Comparison of ENCODE assay signal across 15 mouse cellular contexts in genomic region chr16:21996881-21997641, GRCm38 (mm10). TPM values are rescaled to one million over a fixed set of nuclear protein-coding genes. Genes with fewer than 3 reads are reported as not detected.
DNase-seq lines count a peak whose midpoint lies in the region; ATAC-seq and TF ChIP-seq lines count a peak whose summit lies in the region.
"Had no signal": no experiment of that assay in that cellular context is flagged by ENCODE, and none has a peak within 500 bp of the region (broad histone marks: within the 10 kb centered on the region; RNA-seq: fewer than 3 reads in every experiment).

No protein-coding gene starts in this region.

- peaks cover 3% of the 10 kb centered on the region; the same call in 1 of the 2 replicates for H3K27me3 ChIP-seq in heart, embryonic 10.5 days (ENCODE audit: insufficient read depth, poor library complexity, severe bottlenecking)
- no peaks in the 10 kb centered on the region; the same call in 1 of the 2 replicates for H3K27me3 ChIP-seq in heart, adult 2 months (ENCODE audit: control insufficient read depth, insufficient read depth, low read length)
- no peaks in the 10 kb centered on the region for H3K27me3 ChIP-seq in liver, embryonic 14.5 days (ENCODE audit: control insufficient read depth, insufficient read depth, low read length)
- no peaks in the 10 kb centered on the region for H3K27me3 ChIP-seq in forebrain, embryonic 15.5 days
- H3K27me3 ChIP-seq: kidney, embryonic 15.5 days had no signal

- no peak for TF ChIP-seq EP300 in heart, adult 2 months (IDR thresholded peaks at IDR 0.05; ENCODE audit: insufficient read depth, low read depth, low read length)
- peak; percentile 73 for TF ChIP-seq EP300 in liver, embryonic 14.5 days (IDR thresholded peaks at IDR 0.05; ENCODE audit: low read depth)

- no peaks in the 10 kb centered on the region for H3K9me3 ChIP-seq in heart, embryonic 10.5 days
- no peaks in the 10 kb centered on the region for H3K9me3 ChIP-seq in liver, embryonic 14.5 days (ENCODE audit: control insufficient read depth, low read length)
- no peaks in the 10 kb centered on the region for H3K9me3 ChIP-seq in forebrain, embryonic 15.5 days
- H3K9me3 ChIP-seq: forebrain, embryonic 10.5 days; kidney, embryonic 15.5 days had no signal

- ATAC-seq in liver, embryonic 14.5 days (ENCODE audit: insufficient read depth) = peak; percentile 98
- ATAC-seq in forebrain, embryonic 15.5 days (replicated peaks) = no peak

- H3K4me2 ChIP-seq in liver, embryonic 14.5 days (ENCODE audit: low read depth) = peak overlapping the region; percentile 68
- H3K4me2 ChIP-seq in forebrain, embryonic 15.5 days (replicated peaks) = no peak overlapping the region
- H3K4me2 ChIP-seq: kidney, embryonic 15.5 days had no signal

- no peaks in the 10 kb centered on the region for H3K79me2 ChIP-seq in heart, adult 2 months (replicated peaks; ENCODE audit: control insufficient read depth, insufficient read depth, low read length)

- no peaks in the 10 kb centered on the region for H3K36me3 ChIP-seq in heart, embryonic 10.5 days
- no peaks in the 10 kb centered on the region for H3K36me3 ChIP-seq in heart, adult 2 months (ENCODE audit: control insufficient read depth, insufficient read depth, low read length)
- no peaks in the 10 kb centered on the region for H3K36me3 ChIP-seq in liver, embryonic 14.5 days (replicated peaks; ENCODE audit: control insufficient read depth, insufficient read depth, low read depth)
- no peaks in the 10 kb centered on the region for H3K36me3 ChIP-seq in forebrain, embryonic 15.5 days
- H3K36me3 ChIP-seq: forebrain, embryonic 10.5 days; kidney, embryonic 15.5 days had no signal

- peak overlapping the region; percentile 42 for H3K27ac ChIP-seq in heart, embryonic 10.5 days
- no peak overlapping the region for H3K27ac ChIP-seq in heart, adult 2 months
- H3K27ac ChIP-seq in liver, embryonic 14.5 days = peak overlapping the region; percentile 92
- no peak overlapping the region for H3K27ac ChIP-seq in forebrain, embryonic 15.5 days (replicated peaks)
- H3K27ac ChIP-seq: forebrain, embryonic 10.5 days; kidney, embryonic 15.5 days; left cerebral cortex, adult 2 months; macrophage had no signal

- TF ChIP-seq CTCF in heart, adult 2 months (IDR thresholded peaks at IDR 0.05) = no peak
- peak; percentile 38; the same call in 1 of the 2 replicates for TF ChIP-seq CTCF in liver, embryonic 14.5 days (IDR thresholded peaks at IDR 0.05; ENCODE audit: low read depth)

- intact Hi-C loops in heart, adult 2 months (cut with DNase I) = no loop called here

- no peak overlapping the region for H3K4me3 ChIP-seq in heart, embryonic 10.5 days
- H3K4me3 ChIP-seq in heart, adult 2 months = no peak overlapping the region
- H3K4me3 ChIP-seq in liver, embryonic 14.5 days (ENCODE audit: insufficient read depth in 1 of 2, low read depth in 2 of 2, low read length in 2 of 2) = peak overlapping the region in 1 of 2 experiments; percentile 10; a peak in 2 of 4 replicates
- no peak overlapping the region for H3K4me3 ChIP-seq in forebrain, embryonic 15.5 days
- H3K4me3 ChIP-seq: forebrain, embryonic 10.5 days; kidney, embryonic 15.5 days; left cerebral cortex, adult 2 months; myocyte had no signal

- no peak for TF ChIP-seq POLR2A in heart, adult 2 months (IDR thresholded peaks at IDR 0.05; ENCODE audit: insufficient read depth, low read depth, low read length)

- DNase-seq in heart, embryonic 10.5 days (ENCODE audit: low spot score) = no peak
- DNase-seq in heart, adult 2 months = no peak
- peak; percentile 65 for DNase-seq in ZHBTc4 (ENCODE audit: low read depth, low spot score)
- peak; percentile 58 to 63 (median 61) for DNase-seq in liver, embryonic 14.5 days (ENCODE audit: low read depth in 3 of 3, low spot score in 3 of 3)
- DNase-seq in lung, postnatal 4 days = peak; percentile 46 to 73
- DNase-seq in B cell, adult 2 months = no peak
- no peak for DNase-seq in thymus, postnatal 36 days
- DNase-seq: gastrocnemius, postnatal 10 days; retina, postnatal 1 day had no signal

- H3K4me1 ChIP-seq in heart, embryonic 10.5 days = peaks cover 15% of the 10 kb centered on the region
- H3K4me1 ChIP-seq in heart, adult 2 months (ENCODE audit: control insufficient read depth, insufficient read depth, low read length) = no peaks in the 10 kb centered on the region
- peaks cover 32 to 34% of the 10 kb centered on the region in 2 experiments for H3K4me1 ChIP-seq in liver, embryonic 14.5 days (replicated peaks; ENCODE audit: control insufficient read depth in 2 of 2, insufficient read depth in 2 of 2, low read length in 1 of 2)
- peaks cover 7% of the 10 kb centered on the region for H3K4me1 ChIP-seq in forebrain, embryonic 15.5 days

- H3K9ac ChIP-seq in heart, adult 2 months (ENCODE audit: low read depth, low read length) = no peak overlapping the region
- H3K9ac ChIP-seq in liver, embryonic 14.5 days (replicated peaks) = peak overlapping the region; percentile 19
- H3K9ac ChIP-seq in forebrain, embryonic 15.5 days (replicated peaks) = no peak overlapping the region
- H3K9ac ChIP-seq: kidney, embryonic 15.5 days had no signal

- 20% methylated on average over 5 of the region's 5 CpGs for WGBS in heart, embryonic 10.5 days
- WGBS in heart, adult 2 months = 37% methylated on average over 5 of the region's 5 CpGs
- 8% methylated on average over 5 of the region's 5 CpGs for WGBS in liver, embryonic 14.5 days (ENCODE audit: insufficient replicate concordance)
- 65% methylated on average over 5 of the region's 5 CpGs for WGBS in forebrain, embryonic 15.5 days

RNA-seq across cellular contexts. Expression of gene Liph, which starts 1.6 kb away (rescaled TPM):
- polyA plus RNA-seq in heart, embryonic 10.5 days (2016; fragmentation: Nextera tagmentation; extraction: Ambion mirVana) = 0.54 and 0.55 TPM in 2 replicates
- not detected for total RNA-seq in heart, adult 2 months (2021)
- 0.09 and 0.20 TPM in 2 replicates for polyA plus RNA-seq in heart, adult 2 months (2012; rRNA removed)
- 0.36 and 0.56 TPM in 2 replicates for polyA plus RNA-seq in liver, embryonic 14.5 days (2012; rRNA removed)
- polyA plus RNA-seq in liver, embryonic 14.5 days (2014; fragmentation: Nextera tagmentation; extraction: Ambion mirVana) = 0.80 and 0.88 TPM in 2 replicates
- polyA plus RNA-seq in forebrain, embryonic 15.5 days (2015; fragmentation: Nextera tagmentation; extraction: Ambion mirVana) = 0.56 and 0.76 TPM in 2 replicates

RNA-seq across cellular contexts. Expression of gene Senp2, which starts 12.2 kb away (rescaled TPM):
- polyA plus RNA-seq in heart, embryonic 10.5 days (2016; fragmentation: Nextera tagmentation; extraction: Ambion mirVana) = 41.2 and 50.2 TPM in 2 replicates
- total RNA-seq in heart, adult 2 months (2021) = 10 to 100 TPM; 20.2 to 24.1 TPM
- polyA plus RNA-seq in heart, adult 2 months (2012; rRNA removed) = 5.9 and 16.3 TPM in 2 replicates
- polyA plus RNA-seq in liver, embryonic 14.5 days (2012; rRNA removed) = 11.0 and 20.0 TPM in 2 replicates
- 37.2 and 40.4 TPM in 2 replicates for polyA plus RNA-seq in liver, embryonic 14.5 days (2014; fragmentation: Nextera tagmentation; extraction: Ambion mirVana)
- 49.2 and 53.3 TPM in 2 replicates for polyA plus RNA-seq in forebrain, embryonic 15.5 days (2015; fragmentation: Nextera tagmentation; extraction: Ambion mirVana)

RNA-seq across cellular contexts. Expression of gene Tmem41a, which starts 49.7 kb away (rescaled TPM):
- polyA plus RNA-seq in heart, embryonic 10.5 days (2016; fragmentation: Nextera tagmentation; extraction: Ambion mirVana) = 35.2 and 37.1 TPM in 2 replicates
- 10 to 100 TPM; 11.8 to 13.5 TPM for total RNA-seq in heart, adult 2 months (2021)
- 16.9 and 24.6 TPM in 2 replicates for polyA plus RNA-seq in heart, adult 2 months (2012; rRNA removed)
- polyA plus RNA-seq in liver, embryonic 14.5 days (2012; rRNA removed) = 11.7 and 13.0 TPM in 2 replicates
- polyA plus RNA-seq in liver, embryonic 14.5 days (2014; fragmentation: Nextera tagmentation; extraction: Ambion mirVana) = 22.0 and 24.5 TPM in 2 replicates
- 28.9 and 30.4 TPM in 2 replicates for polyA plus RNA-seq in forebrain, embryonic 15.5 days (2015; fragmentation: Nextera tagmentation; extraction: Ambion mirVana)

Comparison
In these comparisons a context has a peak if more than half of its experiments do, and no peak if none do; other contexts are left out.
1. H3K27ac ChIP-seq: peak in heart, embryonic 10.5 days (single experiment) and liver, embryonic 14.5 days (single experiment); none in heart, adult 2 months (single experiment) and forebrain, embryonic 15.5 days (single experiment).
2. DNase-seq: peak in ZHBTc4 (single experiment), liver, embryonic 14.5 days (3 of 3) and lung, postnatal 4 days (2 of 2); none in heart, embryonic 10.5 days (single experiment), heart, adult 2 months (0 of 2), B cell, adult 2 months (0 of 2) and thymus, postnatal 36 days (0 of 2).